Mouse (Mus musculus): ENCODE measurements at regions not wholly inside any gene's neighbourhood (a gene's known extent, or its start where the extent isn't known, plus 50 kb on each side); places are given as distances from the start of the nearest gene placed in this dataset.

GRCm38 (mm10) chr4:153542631-153543031 lies 60.0 kb upstream of the Ajap1 start:
- DNase-seq (ENCODE audit: low spot score): no peak

DNA sequence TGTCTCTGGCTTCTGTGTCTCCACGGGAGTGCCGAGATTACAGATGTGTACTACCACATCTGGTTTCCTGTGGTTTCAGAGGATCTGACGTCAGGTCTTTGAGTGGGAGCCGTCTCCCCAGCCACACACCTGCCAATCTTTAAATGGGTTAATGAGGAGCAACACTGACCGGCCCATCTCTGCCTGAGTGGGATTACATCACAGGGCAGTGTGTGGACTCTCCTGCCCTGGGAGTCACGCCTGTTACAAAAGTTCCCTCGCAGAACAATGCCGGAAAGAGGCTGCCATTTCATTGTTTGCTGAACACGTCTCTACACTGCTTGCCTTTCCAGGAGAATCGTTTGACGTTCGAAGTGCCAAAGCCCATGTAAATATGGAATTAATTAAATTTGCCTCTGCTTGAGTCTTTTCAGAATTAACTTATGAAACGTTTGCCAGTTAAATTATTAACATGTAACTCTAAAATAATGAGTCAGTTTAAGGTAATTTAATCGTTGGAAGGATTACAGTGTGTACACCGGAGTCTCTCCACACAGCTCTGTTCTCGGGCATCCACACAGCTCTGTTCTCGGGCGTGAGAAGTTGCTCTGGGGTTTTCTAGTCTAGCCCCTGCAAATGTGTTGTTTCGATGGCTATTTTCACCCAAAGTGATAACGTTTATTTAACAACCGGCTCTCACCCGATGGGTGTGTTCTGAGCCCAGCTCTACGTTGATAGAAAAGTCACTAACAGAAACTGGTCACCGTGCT lies 61.5 kb upstream of the Ajap1 start:
- no peak for DNase-seq (ENCODE audit: low spot score)

DNA sequence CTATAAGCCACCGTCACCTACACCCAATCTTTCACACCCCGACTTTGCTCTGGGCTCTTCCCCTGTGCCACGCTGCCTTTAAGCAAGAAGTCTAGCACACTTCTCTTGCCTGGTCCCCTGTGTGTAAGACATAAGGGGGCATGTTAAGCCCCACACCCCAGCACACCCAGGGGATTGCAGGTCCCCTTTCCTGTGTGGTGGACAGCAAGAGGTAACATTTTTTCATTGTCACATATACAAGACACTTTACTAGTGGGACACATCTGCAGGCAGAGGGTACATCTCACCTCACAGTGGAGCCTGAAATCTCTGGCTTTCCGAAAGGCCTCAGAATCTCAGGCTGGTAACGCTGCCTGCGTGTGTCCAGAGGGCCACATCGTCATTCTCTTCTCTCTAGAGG lies 64.1 kb upstream of the Ajap1 start:
- DNase-seq (ENCODE audit: low spot score): no peak

DNA sequence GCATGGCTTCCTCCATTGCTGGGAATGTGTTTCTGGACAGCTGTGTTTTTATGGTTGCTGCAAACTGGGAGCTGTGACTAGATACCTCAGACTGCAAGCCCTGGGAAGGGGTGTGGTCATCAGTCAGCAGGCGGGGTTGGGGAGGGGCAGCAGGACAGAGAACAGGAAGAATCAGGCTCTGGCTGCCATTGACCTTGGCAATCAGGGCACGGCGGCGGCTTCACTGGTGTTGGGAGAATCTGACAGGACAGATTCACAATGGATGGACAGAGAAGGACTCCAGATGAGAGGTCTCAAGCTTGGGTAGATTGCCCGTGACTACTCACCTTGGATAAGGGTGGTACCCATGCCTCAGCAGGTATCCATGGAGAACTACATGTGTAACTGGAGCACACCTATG lies 64.5 kb upstream of the Ajap1 start:
- no peak for DNase-seq (ENCODE audit: low spot score)

GRCm38 (mm10) chr4:153547871-153548270 lies 65.3 kb upstream of the Ajap1 start:
- DNase-seq (ENCODE audit: low spot score): no peak

GRCm38 (mm10) chr4:153551291-153551690 lies 68.7 kb upstream of the Ajap1 start:
- DNase-seq (ENCODE audit: low spot score): no peak

GRCm38 (mm10) chr4:153552483-153552882 lies 69.9 kb upstream of the Ajap1 start:
- DNase-seq (ENCODE audit: low spot score): no peak

- DNase-seq (ENCODE audit: low spot score): no peak
Observed at GRCm38 (mm10) chr4:153557812-153558608, 75.4 kb upstream of the Ajap1 start.

- no peak for DNase-seq (ENCODE audit: low spot score)
Observed at GRCm38 (mm10) chr4:153559568-153559967, 77.0 kb upstream of the Ajap1 start.

GRCm38 (mm10) chr4:153560193-153560592 lies 77.6 kb upstream of the Ajap1 start:
- DNase-seq (ENCODE audit: low spot score): no peak

DNA sequence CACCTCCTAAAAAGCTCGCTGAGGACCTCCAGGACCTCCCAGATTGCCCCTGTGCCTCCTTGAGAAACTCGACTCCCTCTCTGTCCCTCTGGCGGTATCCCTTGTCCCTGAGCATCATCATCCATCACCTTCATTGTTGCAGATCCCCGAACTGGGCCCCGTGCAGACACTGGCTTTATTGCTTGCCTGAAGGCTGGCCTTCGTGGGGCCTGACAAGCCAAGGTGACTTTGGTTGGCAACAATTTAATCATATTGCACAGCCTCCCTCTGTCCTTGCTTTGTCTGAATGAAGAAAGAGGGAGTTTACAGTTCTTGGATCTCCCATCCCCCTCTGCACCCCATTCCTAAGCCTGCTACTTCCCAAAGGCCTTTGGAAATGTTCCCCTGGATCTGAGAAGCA lies 78.3 kb upstream of the Ajap1 start:
- no peak for DNase-seq (ENCODE audit: low spot score)

DNA sequence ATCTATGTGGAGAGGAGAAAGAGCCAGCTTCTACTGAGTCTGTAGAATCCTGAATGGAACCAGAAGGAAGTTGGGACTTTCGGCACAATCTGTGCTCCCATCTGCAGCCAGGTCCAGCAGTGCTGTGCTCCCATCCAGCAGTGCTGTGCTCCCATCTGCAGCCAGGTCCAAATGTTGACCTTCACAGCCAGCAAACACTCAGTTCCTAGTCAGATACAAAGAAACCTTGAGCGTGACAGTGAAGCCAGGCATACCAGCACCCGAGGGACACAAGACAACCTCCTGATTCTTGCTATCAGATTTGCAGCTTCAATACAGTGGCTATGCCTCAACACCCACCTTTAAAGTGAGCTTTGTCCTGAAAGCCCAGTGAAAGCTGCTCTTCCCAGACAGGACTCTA lies 79.4 kb upstream of the Ajap1 start:
- DNase-seq (ENCODE audit: low spot score): no peak

DNA sequence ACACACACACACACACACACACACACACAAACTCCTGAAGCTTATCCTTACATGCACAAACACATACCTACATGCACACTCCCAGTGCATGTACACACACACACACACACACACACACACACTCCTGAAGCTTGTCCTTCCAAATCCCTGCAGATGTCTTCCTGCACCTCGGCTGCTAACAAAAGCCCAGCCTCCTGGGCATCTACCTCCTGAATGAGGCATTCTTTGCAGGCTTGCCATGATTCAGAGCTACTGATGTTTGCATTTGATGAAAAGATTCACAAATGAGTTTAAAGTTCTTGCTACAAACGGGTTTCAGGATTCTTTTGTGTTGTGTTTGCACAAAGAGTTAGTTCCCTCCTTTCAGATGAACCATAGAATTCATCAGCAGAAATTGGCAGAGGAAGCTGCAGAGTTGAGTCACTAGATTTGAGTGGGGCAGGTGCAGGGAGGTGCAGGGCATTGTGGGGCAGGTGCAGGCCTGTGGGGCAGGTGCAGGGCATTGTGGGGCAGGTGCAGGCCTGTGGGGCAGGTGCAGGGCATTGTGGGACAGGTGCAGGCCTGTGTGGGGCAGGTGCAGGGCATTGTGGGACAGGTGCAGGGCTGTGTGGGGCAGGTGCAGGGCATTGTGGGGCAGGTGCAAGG lies 84.8 kb upstream of the Ajap1 start:
- DNase-seq (ENCODE audit: low spot score): no peak

DNA sequence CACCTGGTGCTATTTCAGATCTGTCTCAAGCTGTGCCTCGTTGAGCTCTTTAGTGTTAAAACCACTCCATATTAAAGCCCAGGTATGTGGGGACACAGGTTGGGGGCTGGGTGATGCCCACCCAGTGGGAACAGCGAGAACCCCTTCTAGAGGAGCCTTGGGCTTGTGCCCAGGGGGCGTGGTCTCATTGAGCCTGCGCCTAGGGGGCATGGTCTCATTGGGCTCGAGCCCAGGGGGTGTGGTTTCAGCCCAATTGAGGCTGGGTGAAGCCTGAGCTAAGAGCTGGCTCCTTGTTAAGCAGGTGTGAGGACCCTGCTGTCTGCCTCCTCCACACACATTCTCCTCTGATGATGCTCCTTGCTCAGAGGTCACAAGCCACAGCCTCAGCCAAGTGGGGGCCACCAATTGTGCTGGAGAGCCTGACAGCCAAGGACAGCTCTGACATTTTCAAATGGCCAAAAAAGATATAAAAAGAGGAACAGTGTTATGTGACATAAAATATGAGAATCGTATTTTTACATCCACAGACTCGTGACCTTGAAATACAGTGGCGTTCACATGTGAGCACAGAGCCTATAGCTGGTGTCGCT lies 90.7 kb upstream of the Ajap1 start:
- no peak for DNase-seq (ENCODE audit: low spot score)

DNA sequence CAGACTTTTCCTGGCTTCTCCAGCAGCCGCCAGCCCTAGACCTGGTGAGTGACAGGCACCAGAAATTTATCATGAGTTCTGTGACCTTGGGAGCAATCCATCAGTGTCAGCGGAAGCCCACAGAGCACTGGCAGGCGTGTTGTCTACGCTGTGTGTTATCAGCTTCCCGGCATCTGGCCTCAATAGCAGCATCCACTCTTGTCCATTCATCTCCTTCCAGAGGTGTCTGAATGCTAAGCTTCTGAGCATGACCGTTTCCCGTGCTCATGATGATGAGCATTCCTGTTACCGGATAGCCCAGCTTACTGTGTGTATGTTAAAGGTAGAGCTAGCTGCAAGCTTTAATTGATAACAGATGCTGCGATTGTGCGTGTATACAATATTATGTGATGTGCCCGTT lies 110.7 kb upstream of the Ajap1 start:
- no peak for DNase-seq (ENCODE audit: low spot score)

GRCm38 (mm10) chr4:153599794-153600370 lies 117.3 kb upstream of the Ajap1 start:
- DNase-seq (ENCODE audit: low spot score): no peak

GRCm38 (mm10) chr4:153602496-153602895 lies 119.9 kb upstream of the Ajap1 start:
- DNase-seq (ENCODE audit: low spot score): no peak

- DNase-seq (ENCODE audit: low spot score): no peak
Observed at GRCm38 (mm10) chr4:153603056-153603840, 120.6 kb upstream of the Ajap1 start.

DNA sequence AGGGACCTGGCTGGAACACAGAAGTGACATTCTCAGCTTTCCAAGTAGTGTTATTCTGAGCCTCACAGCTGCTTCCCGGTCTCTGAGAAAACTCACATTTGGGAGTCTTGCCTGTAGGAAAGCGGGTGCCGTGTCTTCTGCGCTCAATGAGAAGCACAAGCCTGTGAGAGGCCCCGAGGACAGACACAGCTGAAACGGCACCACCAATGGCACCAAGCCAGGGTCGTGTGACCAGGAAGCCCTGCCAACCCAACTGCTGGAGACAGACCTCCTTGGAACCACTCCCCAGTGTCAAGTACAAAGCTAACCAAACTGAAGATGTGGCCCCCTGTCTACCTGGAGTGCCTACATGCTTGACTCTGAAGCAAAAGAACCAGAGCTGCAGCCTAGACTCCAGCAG lies 121.3 kb upstream of the Ajap1 start:
- no peak for DNase-seq (ENCODE audit: low spot score)

DNA sequence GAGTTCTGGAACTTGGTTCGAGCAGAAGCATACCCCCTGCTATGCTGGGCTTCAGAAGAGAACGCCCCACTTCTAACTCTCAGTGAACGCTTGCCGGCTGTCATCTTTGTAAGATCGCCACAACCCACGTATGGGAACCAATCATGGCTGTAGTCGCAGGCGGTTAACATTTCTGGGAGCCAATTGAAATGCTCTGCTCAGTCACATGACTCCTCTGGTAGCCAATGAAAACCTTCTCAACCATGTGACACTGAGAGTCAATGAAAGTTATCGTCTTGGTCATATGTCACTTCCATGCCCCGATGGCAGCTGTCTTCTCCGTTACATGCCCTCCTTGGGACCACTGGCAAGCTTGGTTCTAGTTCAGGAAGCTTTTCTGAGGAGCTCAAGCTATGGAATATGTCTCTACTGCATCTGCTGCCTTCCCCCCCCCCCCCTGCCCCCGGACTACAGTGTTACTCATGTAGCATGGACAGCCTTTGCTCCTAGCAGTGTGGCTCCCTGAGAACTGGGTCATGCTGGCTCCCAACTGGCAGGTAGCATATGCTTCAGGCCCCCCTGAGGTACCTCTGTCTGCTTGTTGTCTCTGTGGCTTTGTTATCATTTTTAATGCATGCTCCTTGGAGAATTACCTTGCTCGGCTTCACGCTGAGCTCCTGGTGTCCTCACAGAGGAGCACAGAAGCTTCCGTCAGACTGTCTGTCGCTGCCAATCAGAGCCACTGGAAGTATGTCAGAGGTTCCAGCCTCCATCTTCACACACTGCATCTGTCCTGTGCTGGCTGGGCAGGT lies 122.3 kb upstream of the Ajap1 start:
- DNase-seq (ENCODE audit: low spot score): no peak

GRCm38 (mm10) chr4:153616058-153616457 lies 133.4 kb upstream of the Ajap1 start:
- DNase-seq (ENCODE audit: low spot score): no peak
